ENCODE assay signal across 10 mouse cellular contexts in genomic region chr5:70995617-70996325, GRCm38 (mm10).
DNase-seq lines count a peak whose midpoint lies in the region; ATAC-seq and TF ChIP-seq lines count a peak whose summit lies in the region.
"Had no signal": no experiment of that assay in that cellular context is flagged by ENCODE, and none has a peak within 500 bp of the region (broad histone marks: within the 10 kb centered on the region; RNA-seq: fewer than 3 reads in every experiment).

No protein-coding gene starts in this region.

- no peaks in the 10 kb centered on the region for H3K36me3 ChIP-seq in forebrain, embryonic 14.5 days (ENCODE audit: control insufficient read depth, insufficient read depth, low read length)
- no peaks in the 10 kb centered on the region for H3K36me3 ChIP-seq in forebrain, embryonic 12.5 days (replicated peaks)
- H3K36me3 ChIP-seq in forebrain, embryonic 16.5 days (ENCODE audit: control insufficient read depth, insufficient read depth): no peaks in the 10 kb centered on the region
- H3K36me3 ChIP-seq in lung, postnatal 0 days (ENCODE audit: insufficient read depth, low read length): no peaks in the 10 kb centered on the region
- H3K36me3 ChIP-seq: lung, embryonic 15.5 days had no signal

- TF ChIP-seq CTCF in lung, postnatal 0 days (IDR thresholded peaks at IDR 0.05): no peak

- 58% methylated on average over 13 of the region's 13 CpGs for WGBS in forebrain, embryonic 14.5 days
- 74% methylated on average over 13 of the region's 13 CpGs for WGBS in forebrain, embryonic 12.5 days
- 44% methylated on average over 13 of the region's 13 CpGs for WGBS in forebrain, embryonic 16.5 days
- 72% methylated on average over 13 of the region's 13 CpGs for WGBS in lung, postnatal 0 days

- no peak overlapping the region for H3K4me2 ChIP-seq in forebrain, embryonic 14.5 days (ENCODE audit: low read length)
- H3K4me2 ChIP-seq in forebrain, embryonic 12.5 days: no peak overlapping the region
- H3K4me2 ChIP-seq in forebrain, embryonic 16.5 days (ENCODE audit: low read length): peak overlapping the region; percentile 19; the same call in 1 of the 2 replicates
- H3K4me2 ChIP-seq in lung, postnatal 0 days (replicated peaks; ENCODE audit: low read depth, low read length): no peak overlapping the region
- H3K4me2 ChIP-seq: lung, embryonic 15.5 days had no signal

- no peaks in the 10 kb centered on the region for H3K4me1 ChIP-seq in forebrain, embryonic 14.5 days (ENCODE audit: control insufficient read depth, insufficient read depth, low read length)
- no peaks in the 10 kb centered on the region for H3K4me1 ChIP-seq in forebrain, embryonic 12.5 days
- H3K4me1 ChIP-seq in forebrain, embryonic 16.5 days (replicated peaks; ENCODE audit: control insufficient read depth, insufficient read depth, low read length): peaks cover 6% of the 10 kb centered on the region
- no peaks in the 10 kb centered on the region for H3K4me1 ChIP-seq in lung, postnatal 0 days (ENCODE audit: insufficient read depth, low read depth, low read length)
- H3K4me1 ChIP-seq: lung, embryonic 15.5 days had no signal

- no peak for TF ChIP-seq EP300 in lung, postnatal 0 days (IDR thresholded peaks at IDR 0.05)

- H3K27me3 ChIP-seq in forebrain, embryonic 14.5 days (replicated peaks; ENCODE audit: control insufficient read depth, insufficient read depth, low read length): no peaks in the 10 kb centered on the region
- H3K27me3 ChIP-seq in forebrain, embryonic 12.5 days: no peaks in the 10 kb centered on the region
- H3K27me3 ChIP-seq in forebrain, embryonic 16.5 days (replicated peaks; ENCODE audit: control insufficient read depth, insufficient read depth, low read length): no peaks in the 10 kb centered on the region
- H3K27me3 ChIP-seq in lung, postnatal 0 days (replicated peaks; ENCODE audit: insufficient read depth, low read length): no peaks in the 10 kb centered on the region
- H3K27me3 ChIP-seq: lung, embryonic 15.5 days had no signal

- peak overlapping the region; percentile 76 for H3K27ac ChIP-seq in forebrain, embryonic 14.5 days (ENCODE audit: low read depth, low read length)
- no peak overlapping the region for H3K27ac ChIP-seq in forebrain, embryonic 12.5 days
- peak overlapping the region; percentile 85 for H3K27ac ChIP-seq in forebrain, embryonic 16.5 days (ENCODE audit: low read length)
- no peak overlapping the region for H3K27ac ChIP-seq in lung, postnatal 0 days (ENCODE audit: low read length)
- H3K27ac ChIP-seq: lung, embryonic 15.5 days had no signal

- peak; percentile 98 for ATAC-seq in forebrain, embryonic 14.5 days
- no peak for ATAC-seq in forebrain, embryonic 12.5 days (ENCODE audit: low FRiP score)
- ATAC-seq in forebrain, embryonic 16.5 days: peak; percentile 98
- ATAC-seq in lung, postnatal 0 days: no peak

- DNase-seq in forebrain, embryonic 14.5 days (ENCODE audit: low spot score): peak; percentile 90
- peak; percentile 77 to 82 for DNase-seq in layer of hippocampus, postnatal 36 days
- peak; percentile 35 for DNase-seq in right cerebral cortex, postnatal 14 days
- DNase-seq in lung, postnatal 0 days (ENCODE audit: low spot score): no peak
- DNase-seq in urinary bladder, adult 2 months (ENCODE audit: low spot score): no peak
- DNase-seq in ovary, postnatal 14 days (ENCODE audit: low spot score): no peak
- DNase-seq: kidney, postnatal 4 days had no signal

- H3K9ac ChIP-seq in forebrain, embryonic 14.5 days (ENCODE audit: low read length): no peak overlapping the region
- no peak overlapping the region for H3K9ac ChIP-seq in forebrain, embryonic 12.5 days
- H3K9ac ChIP-seq in forebrain, embryonic 16.5 days (replicated peaks; ENCODE audit: low read depth, low read length): no peak overlapping the region
- no peak overlapping the region for H3K9ac ChIP-seq in lung, postnatal 0 days (replicated peaks; ENCODE audit: low read depth)
- H3K9ac ChIP-seq: lung, embryonic 15.5 days had no signal

- no peaks in the 10 kb centered on the region for H3K9me3 ChIP-seq in forebrain, embryonic 14.5 days (replicated peaks; ENCODE audit: control insufficient read depth, low read length)
- no peaks in the 10 kb centered on the region for H3K9me3 ChIP-seq in forebrain, embryonic 12.5 days
- no peaks in the 10 kb centered on the region for H3K9me3 ChIP-seq in forebrain, embryonic 16.5 days (ENCODE audit: control insufficient read depth, low read length)
- no peaks in the 10 kb centered on the region for H3K9me3 ChIP-seq in lung, postnatal 0 days (ENCODE audit: low read length)
- H3K9me3 ChIP-seq: lung, embryonic 15.5 days had no signal

- no peak overlapping the region for H3K4me3 ChIP-seq in forebrain, embryonic 14.5 days (ENCODE audit: low read depth, low read length)
- H3K4me3 ChIP-seq in forebrain, embryonic 12.5 days (replicated peaks): no peak overlapping the region
- no peak overlapping the region for H3K4me3 ChIP-seq in forebrain, embryonic 16.5 days (replicated peaks; ENCODE audit: low read length)
- no peak overlapping the region for H3K4me3 ChIP-seq in lung, postnatal 0 days (ENCODE audit: low read depth, low read length)
- H3K4me3 ChIP-seq: lung, embryonic 15.5 days had no signal

Comparison
In these comparisons a context has a peak if more than half of its experiments do, and no peak if none do; other contexts are left out.
1. ATAC-seq: peak in forebrain, embryonic 14.5 days (single experiment) and forebrain, embryonic 16.5 days (single experiment); none in forebrain, embryonic 12.5 days (single experiment) and lung, postnatal 0 days (single experiment).
2. H3K27ac ChIP-seq: peak in forebrain, embryonic 14.5 days (single experiment) and forebrain, embryonic 16.5 days (single experiment); none in forebrain, embryonic 12.5 days (single experiment) and lung, postnatal 0 days (single experiment).
3. DNase-seq: peak in forebrain, embryonic 14.5 days (single experiment), layer of hippocampus, postnatal 36 days (2 of 2) and right cerebral cortex, postnatal 14 days (single experiment); none in lung, postnatal 0 days (single experiment), urinary bladder, adult 2 months (single experiment) and ovary, postnatal 14 days (single experiment).